In genomic region chr16:34293675-34294074, GRCm38 (mm10) we compare ENCODE assay signal across 17 mouse cellular contexts.
A peak's percentile ranks its signal among the peaks of the same experiment; 100 is the strongest.
DNase-seq lines count a peak whose midpoint lies in the region; ATAC-seq and TF ChIP-seq lines count a peak whose summit lies in the region.
"Had no signal": no experiment of that assay in that cellular context is flagged by ENCODE, and none has a peak within 500 bp of the region (broad histone marks: within the 10 kb centered on the region; RNA-seq: fewer than 3 reads in every experiment).

No protein-coding gene starts in this region.

- H3K4me1 ChIP-seq in kidney, postnatal 0 days (replicated peaks; ENCODE audit: insufficient read depth, low read length), result no peaks in the 10 kb centered on the region
- H3K4me1 ChIP-seq in kidney, embryonic 16.5 days (ENCODE audit: insufficient read depth, low read length), result no peaks in the 10 kb centered on the region
- H3K4me1 ChIP-seq in midbrain, embryonic 16.5 days (ENCODE audit: control insufficient read depth, insufficient read depth, low read length), result peaks cover 2% of the 10 kb centered on the region; the same call in 1 of the 2 replicates
- H3K4me1 ChIP-seq: limb, embryonic 10.5 days; liver, embryonic 12.5 days had no signal

- no peak overlapping the region for H3K4me2 ChIP-seq in kidney, postnatal 0 days (ENCODE audit: low read length)
- H3K4me2 ChIP-seq in kidney, embryonic 16.5 days (replicated peaks; ENCODE audit: low read depth, low read length), result no peak overlapping the region
- no peak overlapping the region for H3K4me2 ChIP-seq in midbrain, embryonic 16.5 days (ENCODE audit: low read length)
- H3K4me2 ChIP-seq: liver, embryonic 12.5 days had no signal

- intact Hi-C loops in gastrocnemius, adult 2 months (cut with DNase I), result loop anchor here (2.0 kb wide), 1 partner anchor 167 kb away; no protein-coding TSS in a partner anchor
- intact Hi-C loops in gastrocnemius, postnatal 36 days (cut with DNase I), result loop anchor here (5.0 kb wide), 2 partner anchors 91 to 166 kb away; no protein-coding TSS in a partner anchor

- peak; percentile 32; the same call in 1 of the 2 replicates for TF ChIP-seq CTCF in gastrocnemius, adult 2 months (IDR thresholded peaks at IDR 0.05)
- peak; percentile 50 for TF ChIP-seq CTCF in kidney, postnatal 0 days (IDR thresholded peaks at IDR 0.05; ENCODE audit: low read depth)

- no peak for ATAC-seq in kidney, postnatal 0 days (replicated peaks; ENCODE audit: low FRiP score, low read depth)
- ATAC-seq in kidney, embryonic 16.5 days (ENCODE audit: low FRiP score, low TSS enrichment), result no peak
- ATAC-seq in midbrain, embryonic 16.5 days, result no peak
- ATAC-seq: forebrain, embryonic 14.5 days; liver, embryonic 12.5 days had no signal

- H3K36me3 ChIP-seq in kidney, postnatal 0 days (ENCODE audit: insufficient read depth, low read length), result no peaks in the 10 kb centered on the region
- H3K36me3 ChIP-seq in kidney, embryonic 16.5 days (ENCODE audit: insufficient read depth, low read length), result no peaks in the 10 kb centered on the region; the same call in 1 of the 2 replicates
- H3K36me3 ChIP-seq in midbrain, embryonic 16.5 days (ENCODE audit: control insufficient read depth, insufficient read depth, low read length), result peaks cover 10% of the 10 kb centered on the region
- H3K36me3 ChIP-seq: liver, embryonic 12.5 days had no signal

- 99% methylated on average over 2 of the region's 2 CpGs for WGBS in kidney, postnatal 0 days
- 93% methylated on average over 2 of the region's 2 CpGs for WGBS in kidney, embryonic 16.5 days
- 94% methylated on average over 2 of the region's 2 CpGs for WGBS in midbrain, embryonic 16.5 days

- no peaks in the 10 kb centered on the region for H3K27me3 ChIP-seq in kidney, postnatal 0 days (ENCODE audit: insufficient read depth, low read length)
- H3K27me3 ChIP-seq in kidney, embryonic 16.5 days (ENCODE audit: insufficient read depth, low read length), result no peaks in the 10 kb centered on the region
- no peaks in the 10 kb centered on the region for H3K27me3 ChIP-seq in midbrain, embryonic 16.5 days (ENCODE audit: control insufficient read depth, insufficient read depth, low read depth, low read length)
- H3K27me3 ChIP-seq: liver, embryonic 12.5 days had no signal

- DNase-seq in gastrocnemius, adult 2 months, result no peak
- no peak for DNase-seq in gastrocnemius, postnatal 36 days
- no peak for DNase-seq in kidney, postnatal 0 days (ENCODE audit: low spot score)
- DNase-seq in retina, embryonic 14.5 days (ENCODE audit: low spot score), result peak; percentile 18
- no peak for DNase-seq in retina, postnatal 1 day
- DNase-seq: cerebellum, adult 11-12 months; cerebellum, postnatal 36 days; heart, postnatal 4 days; lung, postnatal 14 days; right cerebral cortex, postnatal 4 days; thymus, postnatal 36 days had no signal

- no peak overlapping the region for H3K4me3 ChIP-seq in gastrocnemius, adult 2 months
- H3K4me3 ChIP-seq in kidney, postnatal 0 days (replicated peaks; ENCODE audit: low read depth, low read length), result no peak overlapping the region
- H3K4me3 ChIP-seq in kidney, embryonic 16.5 days (ENCODE audit: low read length), result no peak overlapping the region
- H3K4me3 ChIP-seq in midbrain, embryonic 16.5 days (ENCODE audit: low read depth, low read length), result no peak overlapping the region
- H3K4me3 ChIP-seq: erythroblast, embryonic 14.5 days; limb, embryonic 10.5 days; liver, embryonic 12.5 days had no signal

- no peak overlapping the region for H3K27ac ChIP-seq in gastrocnemius, adult 2 months
- H3K27ac ChIP-seq in kidney, postnatal 0 days, result no peak overlapping the region
- no peak overlapping the region for H3K27ac ChIP-seq in kidney, embryonic 16.5 days (ENCODE audit: low read length)
- no peak overlapping the region for H3K27ac ChIP-seq in midbrain, embryonic 16.5 days (ENCODE audit: low read length)
- H3K27ac ChIP-seq: limb, embryonic 10.5 days; liver, embryonic 12.5 days had no signal

- H3K9me3 ChIP-seq in kidney, postnatal 0 days (replicated peaks; ENCODE audit: low read length), result no peaks in the 10 kb centered on the region
- no peaks in the 10 kb centered on the region for H3K9me3 ChIP-seq in kidney, embryonic 16.5 days (ENCODE audit: low read length)
- H3K9me3 ChIP-seq in midbrain, embryonic 16.5 days (replicated peaks; ENCODE audit: control insufficient read depth, low read length, poor library complexity, severe bottlenecking), result no peaks in the 10 kb centered on the region
- H3K9me3 ChIP-seq: limb, embryonic 10.5 days; liver, embryonic 12.5 days had no signal

- H3K9ac ChIP-seq in kidney, postnatal 0 days (ENCODE audit: low read depth, low read length), result no peak overlapping the region
- no peak overlapping the region for H3K9ac ChIP-seq in kidney, embryonic 16.5 days (replicated peaks; ENCODE audit: low read length)
- no peak overlapping the region for H3K9ac ChIP-seq in midbrain, embryonic 16.5 days (ENCODE audit: low read depth, low read length)
- H3K9ac ChIP-seq: liver, embryonic 12.5 days had no signal
